Mouse (Mus musculus) cerebellum, postnatal 4 days (tissue): Measurements from ENCODE around the gene Ttc41.

ENCODE experiments used
- DNase-seq, 2 experiments: peaks; one replicate each; pipeline ENCODE4 v3.0.0; 2022; ENCODE audit warnings: low spot score in 2 of 2, mixed read lengths in 1 of 2

Ttc41 gene

GRCm38 (mm10) chr10:86784126-86784675 lies 78.6 kb downstream of the Ttc41 start:
- DNase-seq, result no peak

DNA sequence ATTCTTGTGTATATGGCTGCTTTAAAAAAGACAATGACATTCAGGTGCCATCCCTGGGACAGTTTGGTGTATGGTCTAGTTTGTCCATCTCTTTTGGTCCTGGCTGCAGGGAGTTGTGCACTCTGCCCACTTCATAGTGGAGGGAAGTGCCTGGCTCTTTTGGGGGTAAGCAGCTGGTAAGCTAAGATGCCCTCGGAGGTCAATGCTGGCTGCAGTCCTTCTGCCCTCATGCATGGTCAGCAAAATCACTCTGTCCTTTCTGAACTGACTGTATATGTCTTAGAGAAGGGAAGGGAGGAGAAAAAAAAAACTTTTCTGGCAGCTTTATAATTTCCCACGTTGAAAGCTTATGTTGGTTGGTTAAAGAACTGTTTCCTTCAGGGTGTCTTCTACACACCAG lies 79.8 kb downstream of the Ttc41 start:
- no peak for DNase-seq

- DNase-seq, result no peak
These were observed 80.5 kb downstream of the Ttc41 start for GRCm38 (mm10) chr10:86786083-86786482.

DNA sequence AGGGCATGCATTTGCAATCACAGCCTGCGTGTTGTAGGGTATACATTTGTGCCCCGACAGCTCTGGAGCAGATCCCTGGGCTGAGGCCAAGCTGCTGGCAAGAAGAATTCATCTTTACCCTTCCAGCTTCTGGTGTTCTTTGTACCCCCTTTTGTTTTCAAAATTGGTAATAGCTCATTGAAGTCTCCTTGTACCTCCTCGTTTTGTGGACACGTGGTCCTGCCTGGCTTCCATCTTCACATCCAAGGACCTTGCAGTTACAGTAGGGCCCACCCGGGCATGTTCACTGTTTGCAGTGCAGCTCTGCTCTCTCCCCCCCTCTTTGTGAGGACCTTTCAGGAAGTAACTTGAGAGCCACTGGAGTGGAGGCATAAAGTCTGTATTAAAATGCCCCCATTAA lies 82.6 kb downstream of the Ttc41 start:
- DNase-seq, result no peak

GRCm38 (mm10) chr10:86789146-86789672 lies 83.6 kb downstream of the Ttc41 start:
- no peak for DNase-seq

GRCm38 (mm10) chr10:86791507-86792184 lies 86.0 kb downstream of the Ttc41 start:
- DNase-seq, result no peak

DNA sequence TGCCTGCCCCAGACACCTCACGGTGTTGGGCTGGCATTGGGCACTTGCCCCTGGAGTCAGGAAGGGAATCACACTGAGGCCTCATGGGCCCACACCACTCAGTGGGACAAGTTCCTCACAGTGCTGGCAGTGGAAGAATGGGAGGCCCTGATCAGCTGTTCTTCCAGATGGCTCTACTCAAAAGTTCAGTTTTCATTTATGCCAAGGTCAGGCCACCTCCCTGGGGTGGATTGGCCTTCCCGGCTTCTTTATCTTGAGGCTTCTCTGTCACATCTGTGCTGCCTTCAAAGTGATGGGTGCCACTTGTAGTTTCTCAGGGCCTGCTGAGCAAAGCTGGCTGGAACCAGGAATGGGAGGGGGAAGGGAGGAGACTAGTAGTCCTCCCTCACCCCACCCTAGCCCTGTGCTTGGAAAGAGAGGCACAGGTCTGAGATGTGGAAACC lies 87.9 kb downstream of the Ttc41 start:
- no peak for DNase-seq

GRCm38 (mm10) chr10:86794196-86794595 lies 88.6 kb downstream of the Ttc41 start:
- DNase-seq, result no peak

DNA sequence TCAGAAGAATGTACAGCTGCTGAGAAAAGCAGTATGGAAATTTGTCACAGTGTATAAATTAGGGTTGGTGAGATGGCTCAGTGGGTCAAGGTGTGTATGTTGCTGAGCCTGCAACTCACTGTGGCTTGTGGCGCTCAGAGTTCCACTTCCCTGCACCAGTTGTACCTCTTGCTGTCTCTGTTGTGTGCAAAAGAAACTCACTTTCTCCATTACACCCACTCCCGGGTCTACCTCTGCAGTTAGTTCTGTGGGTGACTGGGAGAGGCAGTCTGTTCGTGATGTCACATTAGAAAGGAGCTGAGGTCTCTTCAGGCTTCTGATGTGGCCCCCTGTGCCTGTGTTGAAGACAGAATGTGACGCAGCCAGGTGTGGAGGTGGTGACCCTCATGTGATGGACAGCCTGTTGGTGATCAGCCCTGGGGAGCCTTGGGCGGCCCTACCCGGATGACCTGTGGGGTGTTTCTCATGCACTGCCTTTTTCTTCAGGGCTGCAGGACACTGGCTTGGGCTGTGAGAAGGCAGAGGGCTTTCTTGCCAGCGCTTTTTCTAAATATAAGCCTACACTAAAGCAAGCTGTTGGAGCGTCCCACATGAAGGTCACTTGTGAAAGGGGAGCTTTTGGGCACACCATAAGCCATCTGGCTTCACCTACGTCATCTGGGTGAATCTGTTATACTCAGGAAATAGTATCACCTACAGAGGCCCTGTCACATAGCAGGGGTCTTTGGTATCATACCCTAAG lies 89.4 kb downstream of the Ttc41 start:
- no peak for DNase-seq

DNA sequence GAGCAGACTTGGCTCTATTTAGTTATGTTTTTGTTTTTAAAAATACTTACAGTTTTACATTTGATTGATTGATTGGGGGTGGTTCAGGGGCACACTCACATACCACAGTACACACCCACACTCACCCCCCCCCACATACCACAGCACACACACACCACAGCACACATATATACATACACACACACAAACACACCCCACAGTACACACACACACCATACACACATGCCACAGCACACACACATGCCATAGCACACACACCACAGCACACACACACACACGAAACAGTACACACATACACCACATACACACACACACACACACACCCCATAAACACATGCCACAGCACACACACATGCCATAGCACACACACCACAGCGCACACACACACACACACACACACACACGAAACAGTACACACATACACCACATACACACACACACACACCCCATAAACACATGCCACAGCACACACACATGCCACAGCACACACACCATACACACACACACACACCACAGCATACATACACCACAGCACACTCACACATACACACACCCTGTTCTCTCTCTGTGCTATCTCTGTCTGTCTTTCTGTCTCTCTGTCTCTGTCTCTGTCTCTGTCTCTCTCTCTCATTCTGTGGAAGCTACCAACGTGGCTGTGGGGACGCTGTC lies 90.6 kb downstream of the Ttc41 start:
- DNase-seq, result no peak

GRCm38 (mm10) chr10:86807362-86807761 lies 101.8 kb downstream of the Ttc41 start:
- DNase-seq, result no peak

GRCm38 (mm10) chr10:86808013-86808758 lies 102.6 kb downstream of the Ttc41 start:
- DNase-seq, result no peak

- DNase-seq, result no peak
These were observed 104.4 kb downstream of the Ttc41 start for GRCm38 (mm10) chr10:86810000-86810399.

DNA sequence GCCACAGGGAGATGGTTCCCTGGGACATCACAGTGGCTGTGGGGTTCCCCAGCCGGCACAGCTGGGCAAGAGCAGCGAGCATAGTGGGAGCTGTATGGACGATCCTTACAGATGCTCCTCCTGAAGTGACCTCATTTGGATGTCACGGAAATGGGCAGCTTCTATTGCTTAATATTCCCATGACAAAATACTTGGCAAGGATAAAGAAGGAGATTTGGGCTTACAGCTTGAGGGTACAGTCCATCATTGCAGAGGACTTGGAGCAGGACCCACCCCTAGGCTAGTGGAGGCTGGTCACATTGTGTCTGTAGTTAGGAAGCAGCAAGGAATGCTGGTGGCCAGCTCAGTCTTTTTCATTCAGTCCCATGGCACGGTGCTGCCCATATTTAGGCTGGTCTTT lies 105.0 kb downstream of the Ttc41 start:
- no peak for DNase-seq

GRCm38 (mm10) chr10:86814292-86815131 lies 108.9 kb downstream of the Ttc41 start:
- DNase-seq, result no peak

- no peak for DNase-seq
These were observed 109.5 kb downstream of the Ttc41 start for GRCm38 (mm10) chr10:86815133-86815532.

- DNase-seq, result peak in 1 of 2 experiments; percentile 34
These were observed 114.1 kb downstream of the Ttc41 start for GRCm38 (mm10) chr10:86819649-86820165.

DNA sequence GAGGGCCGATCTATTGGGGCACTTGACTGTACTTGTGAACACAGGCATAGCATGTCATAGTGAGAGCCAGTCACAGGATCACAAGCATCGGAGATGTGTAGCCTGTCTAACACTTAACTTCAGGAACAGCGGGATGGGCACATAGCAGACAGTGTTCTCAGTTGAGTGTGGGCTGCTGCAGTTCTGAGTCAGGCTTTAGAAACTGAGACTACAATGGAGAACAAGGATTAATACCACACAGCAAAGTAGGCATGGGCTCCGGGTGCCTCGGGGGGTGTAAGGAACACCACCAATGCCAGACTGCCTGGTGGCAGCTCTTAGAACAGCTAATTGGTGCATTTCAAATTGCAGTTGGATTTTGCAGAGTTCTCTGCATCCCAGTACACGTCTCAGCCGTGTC lies 115.4 kb downstream of the Ttc41 start:
- DNase-seq, result no peak

GRCm38 (mm10) chr10:86824093-86824492 lies 118.5 kb downstream of the Ttc41 start:
- DNase-seq, result no peak

- no peak for DNase-seq
These were observed 119.3 kb downstream of the Ttc41 start for GRCm38 (mm10) chr10:86824871-86825270.
